Mouse (Mus musculus) stomach, postnatal 0 days (tissue): Measurements from ENCODE around the gene Ppara.

Experiments
- CTCF ChIP-seq: IDR thresholded peaks from 2 replicates; pipeline ENCODE4 v1.5.1; 2016; ENCODE audit warnings: antibody characterized with exemption, low read depth, mild to moderate bottlenecking, moderate library complexity
- EP300 ChIP-seq: optimal IDR thresholded peaks from 2 replicates; pipeline ENCODE3; 2016; ENCODE audit warnings: antibody characterized with exemption

GRCm38 (mm10) chr15:85813428-85813827 lies 78.6 kb downstream of the Ppara start:
- TF ChIP-seq CTCF (no peak), EP300 (no peak)
